Mouse (Mus musculus) cortical plate, adult 2 months (tissue): ENCODE measurements around the gene Plcl1. TPM values are rescaled to one million over a fixed set of nuclear protein-coding genes. Genes with fewer than 3 reads are reported as not detected.

Source experiments
- H3K27ac ChIP-seq: fragments of 200-500 bp; 2 replicates; pipeline ENCODE4 v1.5.1; 2012; ENCODE audit warnings: low read length, control low read depth, inconsistent platforms; ENCODE audit not compliant: insufficient read depth
- H3K4me1 ChIP-seq: fragments of 200-500 bp; 2 replicates; pipeline ENCODE4 v1.6.1; 2011; ENCODE audit warnings: low read length; ENCODE audit not compliant: control insufficient read depth, insufficient read depth
- H3K4me3 ChIP-seq: fragments of 200-500 bp; 2 replicates; pipeline ENCODE4 v1.5.1; 2011; ENCODE audit warnings: mild to moderate bottlenecking, low read length, control low read depth; ENCODE audit not compliant: insufficient read depth
- CTCF ChIP-seq: fragments of 200-500 bp; IDR thresholded peaks from 2 replicates; pipeline ENCODE4 v1.5.1; 2011; ENCODE audit warnings: mild to moderate bottlenecking, control low read depth, low read length; ENCODE audit not compliant: insufficient read depth; ENCODE audit errors: extremely low read depth
- POLR2A ChIP-seq: fragments of 200-500 bp; IDR thresholded peaks from 2 replicates; pipeline ENCODE4 v1.6.1; 2011; ENCODE audit warnings: mild to moderate bottlenecking, low read length, control low read depth; ENCODE audit not compliant: insufficient read depth; ENCODE audit errors: extremely low read depth
- polyA plus RNA-seq: library from polyadenylated mRNA; depleted of rRNA; stranded (reverse); fragments of >200 nt; gene quantifications from 2 replicates; pipeline ENCODE4 v1.2.3, GENCODE M21; 2012

The Plcl1 gene
- polyA plus RNA-seq, 1 experiment, result 8.6 TPM

GRCm38 (mm10) chr1:55406023-55406413 lies 297 bp downstream of the Plcl1 start:
- no peaks in the 10 kb centered on the region; the same call in 1 of the 2 replicates for H3K4me1 ChIP-seq
- TF ChIP-seq CTCF (no peak), POLR2A (no peak)
- peak overlapping the region; percentile 73 for H3K27ac ChIP-seq
- peak overlapping the region; percentile 58 for H3K4me3 ChIP-seq

GRCm38 (mm10) chr1:55406531-55407375 lies 1.0 kb downstream of the Plcl1 start:
- no peaks in the 10 kb centered on the region; the same call in 1 of the 2 replicates for H3K4me1 ChIP-seq
- peak overlapping the region; percentile 73 for H3K27ac ChIP-seq
- H3K4me3 ChIP-seq, result peak overlapping the region; percentile 58
- TF ChIP-seq POLR2A (no peak), CTCF (no peak)

GRCm38 (mm10) chr1:55410670-55411069 lies 4.9 kb downstream of the Plcl1 start:
- TF ChIP-seq CTCF (no peak), POLR2A (no peak)
- Histone ChIP-seq H3K27ac (no peak overlapping the region), H3K4me1 (no peaks in the 10 kb centered on the region), H3K4me3 (no peak overlapping the region)

GRCm38 (mm10) chr1:55411079-55411478 lies 5.4 kb downstream of the Plcl1 start:
- TF ChIP-seq POLR2A (no peak), CTCF (no peak)
- H3K27ac ChIP-seq, result no peak overlapping the region
- no peaks in the 10 kb centered on the region for H3K4me1 ChIP-seq
- H3K4me3 ChIP-seq, result no peak overlapping the region

- no peak for TF ChIP-seq CTCF
- TF ChIP-seq POLR2A, result no peak
- no peak overlapping the region for H3K4me3 ChIP-seq
- H3K4me1 ChIP-seq, result no peaks in the 10 kb centered on the region
- H3K27ac ChIP-seq, result no peak overlapping the region
These were observed 6.8 kb downstream of the Plcl1 start for GRCm38 (mm10) chr1:55412569-55412968.

GRCm38 (mm10) chr1:55413534-55413933 lies 7.8 kb downstream of the Plcl1 start:
- no peak overlapping the region for H3K27ac ChIP-seq
- H3K4me3 ChIP-seq, result no peak overlapping the region
- TF ChIP-seq CTCF (no peak), POLR2A (no peak)
- H3K4me1 ChIP-seq, result no peaks in the 10 kb centered on the region

- Histone ChIP-seq H3K4me1 (no peaks in the 10 kb centered on the region), H3K27ac (no peak overlapping the region), H3K4me3 (no peak overlapping the region)
- TF ChIP-seq POLR2A (no peak), CTCF (no peak)
These were observed 13.2 kb downstream of the Plcl1 start for GRCm38 (mm10) chr1:55418968-55419367.

GRCm38 (mm10) chr1:55427607-55428006 lies 21.9 kb downstream of the Plcl1 start:
- H3K4me3 ChIP-seq, result no peak overlapping the region
- TF ChIP-seq POLR2A, result no peak
- no peak for TF ChIP-seq CTCF
- no peak overlapping the region for H3K27ac ChIP-seq
- H3K4me1 ChIP-seq, result peaks cover 2% of the 10 kb centered on the region; the same call in 1 of the 2 replicates

- H3K4me3 ChIP-seq, result no peak overlapping the region
These were observed 23.3 kb downstream of the Plcl1 start for GRCm38 (mm10) chr1:55429051-55429450.

GRCm38 (mm10) chr1:55429708-55430107 lies 24.0 kb downstream of the Plcl1 start:
- TF ChIP-seq CTCF, result no peak
- no peak for TF ChIP-seq POLR2A
- Histone ChIP-seq H3K27ac (no peak overlapping the region), H3K4me3 (no peak overlapping the region), H3K4me1 (peaks cover 2% of the 10 kb centered on the region; the same call in 1 of the 2 replicates)

More at GRCm38 (mm10) chr1:55429051-55429450, 23.3 kb downstream of the Plcl1 start:
- TF ChIP-seq POLR2A, result no peak
- TF ChIP-seq CTCF, result no peak
- Histone ChIP-seq H3K27ac (no peak overlapping the region), H3K4me1 (peaks cover 2% of the 10 kb centered on the region; the same call in 1 of the 2 replicates)
